Mouse (Mus musculus): ENCODE measurements around the gene Atcay. TPM values are rescaled to one million over a fixed set of nuclear protein-coding genes. Genes with fewer than 3 reads are reported as not detected.
"Not testable (repeated sequence)": the region's sequence is repeated elsewhere in the genome, so short reads cannot be mapped to it uniquely, and the experiment has no call there.

Gene Atcay
- polyA plus RNA-seq, 1 experiment from 2014 or later, result 102 TPM

DNA sequence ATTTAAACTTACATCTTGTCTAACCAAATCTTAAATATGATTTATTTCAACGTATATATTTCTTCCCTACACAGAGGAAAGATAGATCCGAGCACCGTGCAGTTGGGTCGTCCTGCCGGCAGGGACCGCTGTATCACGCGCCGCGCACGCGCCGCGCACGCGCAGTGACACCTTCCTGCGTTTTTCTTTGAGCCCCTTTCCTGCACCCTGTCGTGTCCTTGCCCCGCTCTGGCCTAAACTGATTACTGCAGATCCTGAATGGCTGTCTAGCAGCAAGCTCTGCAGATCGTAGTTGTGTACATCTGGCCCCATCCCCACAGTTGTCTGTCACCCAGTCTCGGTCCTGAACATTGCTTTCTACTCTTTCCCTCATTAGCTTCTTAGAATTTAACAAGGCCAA is 57.5 kb downstream of the Atcay start:
- ATAC-seq, result no peak
- Histone ChIP-seq H3K4me2 (ENCODE audit: low read length) (peak overlapping the region; percentile 51), H3K4me1 (ENCODE audit: control insufficient read depth, insufficient read depth, low read length) (peaks cover 39% of the 10 kb centered on the region), H3K4me3 (ENCODE audit: low read depth, low read length) (peak overlapping the region; percentile 17; the same call in 1 of the 2 replicates), H3K27ac (ENCODE audit: low read length) (peak overlapping the region; percentile 94), H3K9ac (ENCODE audit: low read depth, low read length) (peak overlapping the region; percentile 61), H3K9me3 (replicated peaks; ENCODE audit: control insufficient read depth, low read length, poor library complexity, severe bottlenecking) (no peaks in the 10 kb centered on the region), H3K36me3 (ENCODE audit: control insufficient read depth, insufficient read depth, low read length) (peaks cover 7% of the 10 kb centered on the region), H3K27me3 (ENCODE audit: control insufficient read depth, insufficient read depth, low read depth, low read length) (no peaks in the 10 kb centered on the region)
- WGBS, result 4% methylated on average over 21 of the region's 21 CpGs

- not testable (repeated sequence) for H3K4me2 ChIP-seq (ENCODE audit: low read length); H3K27me3 ChIP-seq (ENCODE audit: control insufficient read depth, insufficient read depth, low read depth, low read length); ATAC-seq; H3K9me3 ChIP-seq (replicated peaks; ENCODE audit: control insufficient read depth, low read length, poor library complexity, severe bottlenecking); H3K36me3 ChIP-seq (ENCODE audit: control insufficient read depth, insufficient read depth, low read length); H3K4me3 ChIP-seq (ENCODE audit: low read depth, low read length); H3K9ac ChIP-seq (ENCODE audit: low read depth, low read length); H3K27ac ChIP-seq (ENCODE audit: low read length)
- H3K4me1 ChIP-seq (ENCODE audit: control insufficient read depth, insufficient read depth, low read length), result peaks cover 36% of the 10 kb centered on the region
- 38% methylated on average over 10 of the region's 14 CpGs for WGBS
These were observed 61.2 kb downstream of the Atcay start for GRCm38 (mm10) chr10:81169411-81169900.

DNA sequence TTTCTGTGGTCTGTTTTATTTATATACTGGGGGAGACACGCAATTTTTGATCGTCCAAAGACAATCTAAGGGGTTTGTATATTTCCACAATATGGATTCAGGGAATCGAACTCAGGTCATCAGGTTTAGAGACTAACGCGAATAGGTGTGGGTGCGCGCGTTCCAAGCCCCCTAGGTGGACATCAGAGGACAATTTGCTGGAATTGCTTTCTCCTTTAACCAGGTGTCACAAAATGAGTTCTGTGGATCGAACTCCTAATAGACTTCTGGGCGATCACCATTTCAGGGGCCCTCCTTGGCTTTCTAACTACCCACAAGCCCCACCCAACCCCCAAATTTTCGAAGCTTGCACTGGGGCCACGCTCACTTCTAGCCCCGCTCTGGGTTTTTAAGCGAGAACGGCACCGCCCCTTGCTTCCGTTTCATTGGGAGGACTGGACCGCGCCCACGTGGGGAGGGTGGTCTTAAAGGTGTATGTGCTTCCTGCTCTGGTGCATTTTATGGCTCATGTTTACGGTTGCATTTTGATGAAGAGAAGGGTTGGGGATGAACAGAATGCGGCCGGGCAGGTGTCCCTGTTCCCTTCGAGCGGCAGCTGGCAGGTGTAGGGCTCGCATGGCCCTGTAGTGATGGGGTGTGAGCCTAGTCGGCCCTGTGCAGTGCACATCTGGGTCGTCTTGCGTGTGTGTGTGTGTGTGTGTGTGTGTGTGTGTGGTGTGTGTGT is 62.0 kb downstream of the Atcay start:
- Histone ChIP-seq H3K4me2 (ENCODE audit: low read length) (peak overlapping the region; percentile 91), H3K27ac (ENCODE audit: low read length) (peak overlapping the region; percentile 73), H3K4me3 (ENCODE audit: low read depth, low read length) (peak overlapping the region; percentile 46), H3K36me3 (ENCODE audit: control insufficient read depth, insufficient read depth, low read length) (no peaks in the 10 kb centered on the region; the same call in 1 of the 2 replicates), H3K9ac (ENCODE audit: low read depth, low read length) (peak overlapping the region; percentile 74), H3K9me3 (replicated peaks; ENCODE audit: control insufficient read depth, low read length, poor library complexity, severe bottlenecking) (no peaks in the 10 kb centered on the region), H3K4me1 (ENCODE audit: control insufficient read depth, insufficient read depth, low read length) (peaks cover 28% of the 10 kb centered on the region), H3K27me3 (ENCODE audit: control insufficient read depth, insufficient read depth, low read depth, low read length) (no peaks in the 10 kb centered on the region)
- ATAC-seq, result peak; percentile 49
- 3% methylated on average over 29 of the region's 29 CpGs for WGBS

DNA sequence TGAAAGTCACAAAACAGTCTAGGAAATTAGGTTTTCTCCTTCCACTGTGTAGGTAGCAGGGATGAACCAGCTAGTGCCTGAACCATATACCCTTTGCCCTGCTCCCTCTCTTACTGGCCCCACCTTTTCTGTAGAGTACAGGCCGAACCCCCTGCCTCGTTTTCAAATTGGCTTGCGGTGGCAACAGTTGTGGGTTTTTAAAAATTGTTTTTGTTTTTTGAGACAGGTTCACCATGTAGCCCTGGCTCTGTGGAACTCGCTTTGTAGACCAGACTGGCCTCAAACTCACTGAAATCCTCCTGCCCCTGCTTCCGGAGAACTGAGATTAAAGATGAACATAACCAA is 62.6 kb downstream of the Atcay start:
- peaks cover 3% of the 10 kb centered on the region for H3K36me3 ChIP-seq (ENCODE audit: control insufficient read depth, insufficient read depth, low read length)
- peak overlapping the region; percentile 66 for H3K27ac ChIP-seq (ENCODE audit: low read length)
- no peaks in the 10 kb centered on the region for H3K9me3 ChIP-seq (replicated peaks; ENCODE audit: control insufficient read depth, low read length, poor library complexity, severe bottlenecking)
- H3K4me3 ChIP-seq (ENCODE audit: low read depth, low read length), result peak overlapping the region; percentile 46
- peaks cover 24% of the 10 kb centered on the region for H3K4me1 ChIP-seq (ENCODE audit: control insufficient read depth, insufficient read depth, low read length)
- no peaks in the 10 kb centered on the region for H3K27me3 ChIP-seq (ENCODE audit: control insufficient read depth, insufficient read depth, low read depth, low read length)
- peak; percentile 66 for ATAC-seq
- peak overlapping the region; percentile 91 for H3K4me2 ChIP-seq (ENCODE audit: low read length)
- peak overlapping the region; percentile 37; the same call in 1 of the 2 replicates for H3K9ac ChIP-seq (ENCODE audit: low read depth, low read length)
- WGBS, result 10% methylated on average over 5 of the region's 5 CpGs

GRCm38 (mm10) chr10:81167200-81168086 is 63.2 kb downstream of the Atcay start, which contains the start of gene Pias4:
TSS of gene Pias4 (minus strand) at chr10:81167923.
- peak within 1 kb of the TSS; percentile 83 for H3K4me3 ChIP-seq (ENCODE audit: low read depth, low read length)
- H3K27me3 ChIP-seq (ENCODE audit: control insufficient read depth, insufficient read depth, low read depth, low read length), result no peaks in the 10 kb centered on the region
- no peaks in the 10 kb centered on the region for H3K9me3 ChIP-seq (replicated peaks; ENCODE audit: control insufficient read depth, low read length, poor library complexity, severe bottlenecking)
- H3K36me3 ChIP-seq (ENCODE audit: control insufficient read depth, insufficient read depth, low read length), result peaks cover 3% of the 10 kb centered on the region
- peak; percentile 85 for ATAC-seq
- peak within 1 kb of the TSS; percentile 96 for H3K4me2 ChIP-seq (ENCODE audit: low read length)
- peak within 1 kb of the TSS; percentile 73 for H3K27ac ChIP-seq (ENCODE audit: low read length)
- WGBS, result under 1% methylated on average over 63 of the region's 64 CpGs
- H3K9ac ChIP-seq (ENCODE audit: low read depth, low read length), result peak within 1 kb of the TSS; percentile 85
- H3K4me1 ChIP-seq (ENCODE audit: control insufficient read depth, insufficient read depth, low read length), result peaks cover 24% of the 10 kb centered on the region

DNA sequence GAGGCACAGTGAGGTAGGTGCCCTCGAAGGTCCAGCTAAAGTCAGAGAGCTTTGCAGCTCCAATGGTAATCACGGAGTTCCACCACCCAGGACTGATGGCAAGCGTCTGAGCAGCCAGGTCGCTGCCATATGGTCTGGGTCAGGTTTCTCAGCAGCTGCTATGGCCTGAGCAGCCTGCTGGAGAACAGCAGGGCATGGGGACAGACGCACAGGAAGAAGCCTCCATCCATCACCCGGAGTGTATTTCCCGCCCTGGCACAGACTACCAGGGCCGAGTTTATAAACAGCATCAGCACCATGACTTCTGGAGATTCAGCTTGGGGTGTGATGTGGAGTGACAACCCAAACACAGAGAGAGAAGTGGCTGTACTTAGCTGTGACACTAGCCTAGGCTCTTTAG is 65.5 kb downstream of the Atcay start:
- peaks cover 24% of the 10 kb centered on the region for H3K4me1 ChIP-seq (ENCODE audit: control insufficient read depth, insufficient read depth, low read length)
- 85% methylated on average over 8 of the region's 8 CpGs for WGBS

GRCm38 (mm10) chr10:81162318-81162652 is 68.3 kb downstream of the Atcay start:
- Histone ChIP-seq H3K27me3 (ENCODE audit: control insufficient read depth, insufficient read depth, low read depth, low read length) (no peaks in the 10 kb centered on the region), H3K36me3 (ENCODE audit: control insufficient read depth, insufficient read depth, low read length) (peaks cover 11% of the 10 kb centered on the region), H3K4me3 (ENCODE audit: low read depth, low read length) (no peak overlapping the region), H3K4me2 (ENCODE audit: low read length) (no peak overlapping the region), H3K9me3 (replicated peaks; ENCODE audit: control insufficient read depth, low read length, poor library complexity, severe bottlenecking) (no peaks in the 10 kb centered on the region), H3K4me1 (ENCODE audit: control insufficient read depth, insufficient read depth, low read length) (peaks cover 15% of the 10 kb centered on the region), H3K9ac (ENCODE audit: low read depth, low read length) (no peak overlapping the region), H3K27ac (ENCODE audit: low read length) (no peak overlapping the region)
- WGBS, result 79% methylated on average over 2 of the region's 2 CpGs
- ATAC-seq, result no peak

More for the DNA sequence above, 65.5 kb downstream of the Atcay start:
- no peak overlapping the region for H3K27ac ChIP-seq (ENCODE audit: low read length)
- no peaks in the 10 kb centered on the region for H3K27me3 ChIP-seq (ENCODE audit: control insufficient read depth, insufficient read depth, low read depth, low read length)
- no peaks in the 10 kb centered on the region for H3K9me3 ChIP-seq (replicated peaks; ENCODE audit: control insufficient read depth, low read length, poor library complexity, severe bottlenecking)
- H3K36me3 ChIP-seq (ENCODE audit: control insufficient read depth, insufficient read depth, low read length), result peaks cover 6% of the 10 kb centered on the region
- no peak overlapping the region for H3K4me3 ChIP-seq (ENCODE audit: low read depth, low read length)
- no peak for ATAC-seq
- no peak overlapping the region for H3K4me2 ChIP-seq (ENCODE audit: low read length)
- no peak overlapping the region for H3K9ac ChIP-seq (ENCODE audit: low read depth, low read length)

GRCm38 (mm10) chr10:81161602-81162317 is 68.9 kb downstream of the Atcay start:
- 88% methylated on average over 8 of the region's 8 CpGs for WGBS
- Histone ChIP-seq H3K4me3 (ENCODE audit: low read depth, low read length) (no peak overlapping the region), H3K27ac (ENCODE audit: low read length) (no peak overlapping the region), H3K4me1 (ENCODE audit: control insufficient read depth, insufficient read depth, low read length) (peaks cover 12% of the 10 kb centered on the region), H3K27me3 (ENCODE audit: control insufficient read depth, insufficient read depth, low read depth, low read length) (no peaks in the 10 kb centered on the region), H3K36me3 (ENCODE audit: control insufficient read depth, insufficient read depth, low read length) (peaks cover 16% of the 10 kb centered on the region), H3K4me2 (ENCODE audit: low read length) (no peak overlapping the region), H3K9ac (ENCODE audit: low read depth, low read length) (no peak overlapping the region), H3K9me3 (replicated peaks; ENCODE audit: control insufficient read depth, low read length, poor library complexity, severe bottlenecking) (no peaks in the 10 kb centered on the region)
- no peak for ATAC-seq

All from midbrain, embryonic 16.5 days (tissue).